Mouse (Mus musculus): ENCODE measurements around the gene Zfhx2. TPM values are rescaled to one million over a fixed set of nuclear protein-coding genes. Genes with fewer than 3 reads are reported as not detected.

Zfhx2 gene
- polyA plus RNA-seq, 1 experiment from 2014 or later = 1.0 TPM

GRCm38 (mm10) chr14:55024236-55024635 is 67.9 kb downstream of the Zfhx2 start:
- WGBS = 59% methylated on average over 7 of the region's 7 CpGs
- ATAC-seq (ENCODE audit: low FRiP score, low TSS enrichment) (peak; percentile 31; the same call in 1 of the 2 replicates), DNase-seq (ENCODE audit: low spot score) (peak; percentile 71)

GRCm38 (mm10) chr14:55023011-55023410 is 69.1 kb downstream of the Zfhx2 start:
- no peaks in the 10 kb centered on the region for H3K27me3 ChIP-seq (ENCODE audit: control insufficient read depth, insufficient read depth, low read length)
- no peak overlapping the region for H3K4me2 ChIP-seq (replicated peaks; ENCODE audit: low read depth)
- WGBS = 92% methylated on average over 15 of the region's 15 CpGs
- peaks cover 20% of the 10 kb centered on the region for H3K36me3 ChIP-seq (ENCODE audit: control insufficient read depth, insufficient read depth, low read length)
- H3K4me1 ChIP-seq (replicated peaks; ENCODE audit: control insufficient read depth, insufficient read depth) = no peaks in the 10 kb centered on the region
- no peak for DNase-seq (ENCODE audit: low spot score)
- no peak overlapping the region for H3K9ac ChIP-seq (ENCODE audit: low read length)
- no peaks in the 10 kb centered on the region for H3K9me3 ChIP-seq (ENCODE audit: control insufficient read depth, low read length)
- H3K27ac ChIP-seq (replicated peaks) = no peak overlapping the region
- TF ChIP-seq CTCF (IDR thresholded peaks at IDR 0.05; ENCODE audit: low read depth) (no peak), EP300 (optimal IDR thresholded peaks at IDR 0.05) (no peak)
- no peak overlapping the region for H3K4me3 ChIP-seq (ENCODE audit: low read depth, low read length)
- no peak for ATAC-seq (ENCODE audit: low FRiP score, low TSS enrichment)

More at GRCm38 (mm10) chr14:55024236-55024635, 67.9 kb downstream of the Zfhx2 start:
- H3K9me3 ChIP-seq (ENCODE audit: control insufficient read depth, low read length) = no peaks in the 10 kb centered on the region
- H3K9ac ChIP-seq (ENCODE audit: low read length) = no peak overlapping the region
- H3K36me3 ChIP-seq (ENCODE audit: control insufficient read depth, insufficient read depth, low read length) = peaks cover 20% of the 10 kb centered on the region
- no peak overlapping the region for H3K27ac ChIP-seq (replicated peaks)
- TF ChIP-seq EP300 (optimal IDR thresholded peaks at IDR 0.05) (no peak), CTCF (IDR thresholded peaks at IDR 0.05; ENCODE audit: low read depth) (peak; percentile 83)
- no peak overlapping the region for H3K4me3 ChIP-seq (ENCODE audit: low read depth, low read length)
- no peak overlapping the region for H3K4me2 ChIP-seq (replicated peaks; ENCODE audit: low read depth)
- H3K27me3 ChIP-seq (ENCODE audit: control insufficient read depth, insufficient read depth, low read length) = no peaks in the 10 kb centered on the region
- no peaks in the 10 kb centered on the region for H3K4me1 ChIP-seq (replicated peaks; ENCODE audit: control insufficient read depth, insufficient read depth)

GRCm38 (mm10) chr14:55020394-55020793 is 71.7 kb downstream of the Zfhx2 start:
- no peak for ATAC-seq (ENCODE audit: low FRiP score, low TSS enrichment)
- WGBS = 88% methylated on average over 9 of the region's 9 CpGs

GRCm38 (mm10) chr14:55016876-55017275 is 75.2 kb downstream of the Zfhx2 start:
- no peaks in the 10 kb centered on the region for H3K4me1 ChIP-seq (replicated peaks; ENCODE audit: control insufficient read depth, insufficient read depth)
- no peak overlapping the region for H3K27ac ChIP-seq (replicated peaks)
- TF ChIP-seq CTCF (IDR thresholded peaks at IDR 0.05; ENCODE audit: low read depth) (no peak), EP300 (optimal IDR thresholded peaks at IDR 0.05) (no peak)
- no peak for DNase-seq (ENCODE audit: low spot score)
- no peaks in the 10 kb centered on the region for H3K9me3 ChIP-seq (ENCODE audit: control insufficient read depth, low read length)
- H3K4me2 ChIP-seq (replicated peaks; ENCODE audit: low read depth) = no peak overlapping the region
- ATAC-seq (ENCODE audit: low FRiP score, low TSS enrichment) = no peak
- no peak overlapping the region for H3K4me3 ChIP-seq (ENCODE audit: low read depth, low read length)
- H3K27me3 ChIP-seq (ENCODE audit: control insufficient read depth, insufficient read depth, low read length) = no peaks in the 10 kb centered on the region
- H3K9ac ChIP-seq (ENCODE audit: low read length) = no peak overlapping the region
- 88% methylated on average over 16 of the region's 16 CpGs for WGBS
- H3K36me3 ChIP-seq (ENCODE audit: control insufficient read depth, insufficient read depth, low read length) = peaks cover 6% of the 10 kb centered on the region

More at GRCm38 (mm10) chr14:55020394-55020793, 71.7 kb downstream of the Zfhx2 start:
- no peak overlapping the region for H3K9ac ChIP-seq (ENCODE audit: low read length)
- no peak for DNase-seq (ENCODE audit: low spot score)
- H3K4me1 ChIP-seq (replicated peaks; ENCODE audit: control insufficient read depth, insufficient read depth) = no peaks in the 10 kb centered on the region
- H3K27ac ChIP-seq (replicated peaks) = no peak overlapping the region
- H3K4me3 ChIP-seq (ENCODE audit: low read depth, low read length) = no peak overlapping the region
- no peaks in the 10 kb centered on the region for H3K9me3 ChIP-seq (ENCODE audit: control insufficient read depth, low read length)
- TF ChIP-seq EP300 (optimal IDR thresholded peaks at IDR 0.05) = no peak
- no peak for TF ChIP-seq CTCF (IDR thresholded peaks at IDR 0.05; ENCODE audit: low read depth)
- H3K4me2 ChIP-seq (replicated peaks; ENCODE audit: low read depth) = no peak overlapping the region
- no peaks in the 10 kb centered on the region for H3K27me3 ChIP-seq (ENCODE audit: control insufficient read depth, insufficient read depth, low read length)
- peaks cover 20% of the 10 kb centered on the region for H3K36me3 ChIP-seq (ENCODE audit: control insufficient read depth, insufficient read depth, low read length)

- WGBS = under 1% methylated on average over 17 of the region's 17 CpGs
- TF ChIP-seq CTCF (IDR thresholded peaks at IDR 0.05; ENCODE audit: low read depth) = no peak
- no peak for TF ChIP-seq EP300 (optimal IDR thresholded peaks at IDR 0.05)
- Histone ChIP-seq H3K4me2 (replicated peaks; ENCODE audit: low read depth) (peak overlapping the region; percentile 71), H3K27me3 (ENCODE audit: control insufficient read depth, insufficient read depth, low read length) (no peaks in the 10 kb centered on the region), H3K9ac (ENCODE audit: low read length) (peak overlapping the region; percentile 84), H3K9me3 (ENCODE audit: control insufficient read depth, low read length) (no peaks in the 10 kb centered on the region), H3K36me3 (ENCODE audit: control insufficient read depth, insufficient read depth, low read length) (no peaks in the 10 kb centered on the region; the same call in 1 of the 2 replicates), H3K27ac (replicated peaks) (peak overlapping the region; percentile 83), H3K4me1 (replicated peaks; ENCODE audit: control insufficient read depth, insufficient read depth) (no peaks in the 10 kb centered on the region), H3K4me3 (ENCODE audit: low read depth, low read length) (peak overlapping the region; percentile 77)
- peak; percentile 48 for DNase-seq (ENCODE audit: low spot score)
- peak; percentile 24; the same call in 1 of the 2 replicates for ATAC-seq (ENCODE audit: low FRiP score, low TSS enrichment)
These were observed 76.4 kb downstream of the Zfhx2 start for GRCm38 (mm10) chr14:55015767-55016111.

GRCm38 (mm10) chr14:55014991-55015766 is 76.9 kb downstream of the Zfhx2 start, which contains the start of gene Ngdn:
Gene Ngdn (plus strand): TSS chr14:55015454.
- ATAC-seq (ENCODE audit: low FRiP score, low TSS enrichment) = peak; percentile 96
- WGBS = under 1% methylated on average over 36 of the region's 36 CpGs

More at GRCm38 (mm10) chr14:55014991-55015766, 76.9 kb downstream of the Zfhx2 start, which contains the start of gene Ngdn:
- Histone ChIP-seq H3K9me3 (ENCODE audit: control insufficient read depth, low read length) (no peaks in the 10 kb centered on the region), H3K4me1 (replicated peaks; ENCODE audit: control insufficient read depth, insufficient read depth) (no peaks in the 10 kb centered on the region), H3K36me3 (ENCODE audit: control insufficient read depth, insufficient read depth, low read length) (no peaks in the 10 kb centered on the region; the same call in 1 of the 2 replicates), H3K27me3 (ENCODE audit: control insufficient read depth, insufficient read depth, low read length) (no peaks in the 10 kb centered on the region), H3K4me2 (replicated peaks; ENCODE audit: low read depth) (peak within 1 kb of the TSS; percentile 71), H3K4me3 (ENCODE audit: low read depth, low read length) (peak within 1 kb of the TSS; percentile 77), H3K27ac (replicated peaks) (peak within 1 kb of the TSS; percentile 94), H3K9ac (ENCODE audit: low read length) (peak within 1 kb of the TSS; percentile 84)
- TF ChIP-seq EP300 (optimal IDR thresholded peaks at IDR 0.05) (peak; percentile 94), CTCF (IDR thresholded peaks at IDR 0.05; ENCODE audit: low read depth) (peak; percentile 95)
- DNase-seq (ENCODE audit: low spot score) = peak; percentile 98
